Mouse (Mus musculus): ENCODE data around the gene Larp1. TPM values are rescaled to one million over a fixed set of nuclear protein-coding genes. Genes with fewer than 3 reads are reported as not detected.

Gene Larp1
- total RNA-seq, 1 experiment from 2014 or later: 26.3 TPM

DNA sequence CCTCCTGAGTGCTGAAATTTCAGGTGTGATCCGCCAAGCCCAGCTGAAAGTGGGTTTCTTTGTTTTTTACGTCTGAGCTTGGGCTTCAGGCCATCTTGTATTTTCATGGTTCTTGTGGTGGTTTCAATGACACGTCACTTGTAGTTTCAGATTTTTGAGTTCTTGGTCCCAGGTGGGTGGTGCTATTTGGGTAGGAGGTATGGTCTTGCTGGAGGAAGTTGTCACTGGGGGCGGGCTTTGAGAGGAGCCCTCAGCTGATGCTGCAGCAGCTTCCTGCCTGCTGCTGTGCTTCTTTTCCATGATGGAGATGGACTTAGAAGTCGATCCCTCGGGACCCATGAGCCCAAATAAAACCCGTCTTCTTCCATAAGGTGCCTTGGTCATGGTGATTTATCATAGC lies 22.0 kb upstream of the Larp1 start:
- ATAC-seq (replicated peaks; ENCODE audit: insufficient number of reproducible peaks, low FRiP score, low TSS enrichment, poor library complexity, severe bottlenecking): no peak

- no peak for ATAC-seq (replicated peaks; ENCODE audit: insufficient number of reproducible peaks, low FRiP score, low TSS enrichment, poor library complexity, severe bottlenecking)
Measured at GRCm38 (mm10) chr11:57998168-57998567, 10.7 kb upstream of the Larp1 start.

DNA sequence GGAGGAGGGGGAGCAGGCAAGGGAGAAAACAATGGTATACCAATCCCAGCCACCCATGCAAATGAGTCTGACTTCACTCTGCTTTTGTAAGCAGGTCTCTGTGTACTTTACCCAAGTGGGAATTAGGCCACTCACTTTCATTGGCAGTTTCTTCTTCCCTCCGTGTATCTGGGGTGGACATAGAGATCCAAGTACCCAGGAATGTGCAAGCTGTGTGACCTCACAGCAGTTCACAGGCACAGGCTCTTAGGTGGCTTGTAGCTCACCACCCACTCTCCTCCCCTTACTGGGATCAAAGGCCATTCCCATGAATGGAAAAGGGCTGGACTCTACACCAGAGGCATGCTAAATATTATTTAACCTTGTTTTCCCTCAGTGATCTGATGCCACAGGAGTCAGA lies 10.0 kb upstream of the Larp1 start:
- ATAC-seq (replicated peaks; ENCODE audit: insufficient number of reproducible peaks, low FRiP score, low TSS enrichment, poor library complexity, severe bottlenecking): no peak

DNA sequence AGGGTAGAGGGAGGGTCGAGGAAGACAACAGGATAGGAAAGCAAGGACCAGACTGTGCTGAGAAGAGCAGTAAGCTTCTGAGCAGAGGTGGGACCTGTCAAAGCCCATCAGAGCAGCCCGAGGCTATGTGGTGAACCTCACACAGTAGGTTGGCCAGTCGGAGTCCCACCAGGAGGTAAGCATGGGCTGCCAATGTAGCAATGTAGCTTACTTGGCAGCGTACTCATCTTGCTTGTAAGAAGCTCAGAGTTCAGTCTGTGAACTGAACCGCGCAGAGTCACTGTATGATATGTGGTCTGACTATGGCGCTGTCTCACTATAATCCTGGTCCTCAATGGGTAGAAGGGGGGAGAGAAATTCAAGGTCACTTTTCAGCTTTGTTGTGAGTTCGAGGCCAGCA lies 5.7 kb upstream of the Larp1 start:
- no peak for ATAC-seq (replicated peaks; ENCODE audit: insufficient number of reproducible peaks, low FRiP score, low TSS enrichment, poor library complexity, severe bottlenecking)

DNA sequence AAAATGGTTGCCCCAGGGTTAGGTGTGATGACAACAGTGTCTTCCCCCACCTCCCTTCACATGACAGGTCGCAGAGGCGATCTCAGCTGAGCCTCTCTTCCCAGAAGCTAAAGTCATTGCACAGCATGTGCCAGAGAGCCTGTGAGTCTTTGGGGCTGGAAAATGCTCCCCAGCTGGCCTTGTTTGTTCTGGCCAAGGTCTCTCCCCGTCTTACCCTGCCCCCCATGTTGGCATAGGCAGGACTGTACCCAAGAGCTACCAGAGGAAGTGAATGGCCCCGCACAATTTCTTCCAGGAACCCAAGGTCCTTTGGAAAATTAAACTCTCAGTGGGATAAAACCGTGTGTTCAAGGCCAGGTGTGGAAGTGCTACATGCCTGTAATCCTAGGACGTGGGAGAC lies 5.1 kb upstream of the Larp1 start:
- ATAC-seq (replicated peaks; ENCODE audit: insufficient number of reproducible peaks, low FRiP score, low TSS enrichment, poor library complexity, severe bottlenecking): no peak

- no peak for ATAC-seq (replicated peaks; ENCODE audit: insufficient number of reproducible peaks, low FRiP score, low TSS enrichment, poor library complexity, severe bottlenecking)
Measured at GRCm38 (mm10) chr11:58005110-58005509, 3.8 kb upstream of the Larp1 start.

- no peak for ATAC-seq (replicated peaks; ENCODE audit: insufficient number of reproducible peaks, low FRiP score, low TSS enrichment, poor library complexity, severe bottlenecking)
Measured at GRCm38 (mm10) chr11:58008013-58008412, 851 bp upstream of the Larp1 start.

GRCm38 (mm10) chr11:58008437-58009050 lies 320 bp upstream of the Larp1 start:
- peak; percentile 83 for ATAC-seq (replicated peaks; ENCODE audit: insufficient number of reproducible peaks, low FRiP score, low TSS enrichment, poor library complexity, severe bottlenecking)

DNA sequence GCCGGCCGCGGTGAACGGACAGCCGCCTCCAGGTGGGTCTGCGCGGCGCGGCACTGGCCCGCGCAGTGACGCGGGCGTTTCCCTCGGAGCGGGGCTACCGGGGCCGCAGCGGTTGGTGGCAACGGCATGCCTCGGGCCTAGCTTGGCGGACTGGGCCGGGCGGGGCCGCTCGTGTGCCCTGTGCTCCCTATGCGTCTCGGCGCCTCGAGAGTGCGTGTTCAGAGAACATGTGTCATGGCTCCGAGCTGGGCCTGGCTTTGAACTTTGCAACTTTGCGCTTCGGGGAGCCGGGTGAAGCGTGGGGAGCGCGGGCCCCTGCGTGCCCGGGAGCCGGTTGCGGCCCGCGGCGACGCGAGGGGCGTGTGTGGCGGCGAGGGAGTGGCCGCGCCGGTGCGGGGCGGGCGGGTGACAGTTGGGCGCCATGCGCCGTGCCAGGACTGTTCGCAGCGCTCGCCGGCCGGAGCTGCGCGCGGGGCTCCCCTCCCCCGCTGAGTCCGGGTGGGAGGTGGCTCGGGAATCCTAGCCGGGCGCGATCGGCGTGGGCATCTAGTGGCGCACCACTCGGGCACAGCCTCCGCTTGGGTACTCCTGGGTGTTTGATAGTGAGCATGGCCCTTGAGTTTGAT lies 765 bp downstream of the Larp1 start:
- peak; percentile 36; the same call in 1 of the 2 replicates for ATAC-seq (replicated peaks; ENCODE audit: insufficient number of reproducible peaks, low FRiP score, low TSS enrichment, poor library complexity, severe bottlenecking)

DNA sequence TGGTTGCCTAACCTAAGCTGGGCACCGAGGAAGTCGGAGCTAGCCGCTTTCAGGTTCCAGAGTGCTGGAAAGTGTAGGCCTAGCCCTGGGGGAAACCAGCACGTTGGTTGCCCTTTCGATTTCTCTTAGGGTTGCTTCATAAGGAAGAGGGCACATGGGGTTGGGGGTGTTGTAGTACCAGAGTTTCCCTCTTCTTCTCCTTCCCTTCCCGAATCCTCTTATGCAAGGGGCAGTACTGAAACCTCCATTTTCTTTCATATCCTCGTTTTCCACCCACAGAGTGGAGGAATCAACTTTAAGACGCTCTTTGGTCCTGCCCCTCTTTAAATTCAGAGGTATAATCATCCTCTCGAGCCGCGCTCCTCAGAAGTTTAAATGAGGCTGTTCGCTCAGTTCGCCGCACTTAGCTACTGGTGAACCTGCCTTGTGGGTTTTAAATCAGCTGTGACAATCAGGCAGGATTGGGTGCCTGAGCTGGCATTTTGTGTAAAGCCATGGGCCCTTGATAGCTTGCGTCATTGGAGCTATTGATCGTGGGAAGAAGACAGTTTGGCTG lies 1.4 kb downstream of the Larp1 start:
- peak; percentile 74 for ATAC-seq (replicated peaks; ENCODE audit: insufficient number of reproducible peaks, low FRiP score, low TSS enrichment, poor library complexity, severe bottlenecking)

GRCm38 (mm10) chr11:58010930-58011329 lies 2.1 kb downstream of the Larp1 start:
- no peak for ATAC-seq (replicated peaks; ENCODE audit: insufficient number of reproducible peaks, low FRiP score, low TSS enrichment, poor library complexity, severe bottlenecking)

- ATAC-seq (replicated peaks; ENCODE audit: insufficient number of reproducible peaks, low FRiP score, low TSS enrichment, poor library complexity, severe bottlenecking): no peak
Measured at GRCm38 (mm10) chr11:58011813-58012212, 2.9 kb downstream of the Larp1 start.

DNA sequence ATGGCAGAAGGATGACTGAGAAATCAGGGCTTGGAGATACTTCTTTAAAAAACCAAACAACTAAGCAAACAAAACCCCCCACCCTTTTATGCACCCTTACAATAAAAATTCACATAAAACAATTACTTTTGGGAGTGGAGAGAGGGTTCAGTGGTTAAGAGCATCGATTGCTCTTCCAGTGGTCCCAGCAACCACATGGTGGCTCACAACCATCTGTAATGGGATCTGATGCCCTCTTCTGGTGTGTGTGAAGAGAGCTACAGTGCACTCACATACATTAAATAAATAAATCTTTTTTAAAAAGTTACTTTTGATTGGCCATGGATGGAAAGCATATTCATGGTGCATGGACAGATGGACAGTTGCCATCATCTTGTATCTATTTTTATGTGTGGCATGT lies 3.8 kb downstream of the Larp1 start:
- no peak for ATAC-seq (replicated peaks; ENCODE audit: insufficient number of reproducible peaks, low FRiP score, low TSS enrichment, poor library complexity, severe bottlenecking)

GRCm38 (mm10) chr11:58013100-58013499 lies 4.2 kb downstream of the Larp1 start:
- ATAC-seq (replicated peaks; ENCODE audit: insufficient number of reproducible peaks, low FRiP score, low TSS enrichment, poor library complexity, severe bottlenecking): no peak

GRCm38 (mm10) chr11:58014604-58015003 lies 5.7 kb downstream of the Larp1 start:
- no peak for ATAC-seq (replicated peaks; ENCODE audit: insufficient number of reproducible peaks, low FRiP score, low TSS enrichment, poor library complexity, severe bottlenecking)

GRCm38 (mm10) chr11:58015339-58015738 lies 6.5 kb downstream of the Larp1 start:
- ATAC-seq (replicated peaks; ENCODE audit: insufficient number of reproducible peaks, low FRiP score, low TSS enrichment, poor library complexity, severe bottlenecking): no peak

- no peak for ATAC-seq (replicated peaks; ENCODE audit: insufficient number of reproducible peaks, low FRiP score, low TSS enrichment, poor library complexity, severe bottlenecking)
Measured at GRCm38 (mm10) chr11:58016371-58016770, 7.5 kb downstream of the Larp1 start.

DNA sequence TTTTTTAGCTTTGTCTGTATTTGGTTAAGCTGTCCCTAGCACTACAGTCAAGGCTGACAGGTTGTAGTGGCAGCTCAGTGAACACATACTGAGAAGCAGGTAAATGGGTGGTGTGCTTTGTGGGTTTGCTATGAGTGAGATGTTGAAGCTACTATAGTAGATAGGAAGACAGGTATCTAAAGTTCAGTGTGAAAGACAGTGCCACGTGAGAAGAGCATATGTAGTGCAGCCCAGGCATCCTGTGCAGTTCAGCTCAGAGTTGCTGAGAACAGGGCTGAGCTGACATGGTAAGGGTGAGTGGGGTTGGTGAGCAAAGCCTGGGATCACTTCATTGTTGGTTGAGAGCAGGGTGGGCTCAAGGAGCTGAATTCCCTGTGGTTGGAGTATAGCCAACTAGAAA lies 8.6 kb downstream of the Larp1 start:
- no peak for ATAC-seq (replicated peaks; ENCODE audit: insufficient number of reproducible peaks, low FRiP score, low TSS enrichment, poor library complexity, severe bottlenecking)

- ATAC-seq (replicated peaks; ENCODE audit: insufficient number of reproducible peaks, low FRiP score, low TSS enrichment, poor library complexity, severe bottlenecking): no peak
Measured at GRCm38 (mm10) chr11:58018287-58018686, 9.4 kb downstream of the Larp1 start.

DNA sequence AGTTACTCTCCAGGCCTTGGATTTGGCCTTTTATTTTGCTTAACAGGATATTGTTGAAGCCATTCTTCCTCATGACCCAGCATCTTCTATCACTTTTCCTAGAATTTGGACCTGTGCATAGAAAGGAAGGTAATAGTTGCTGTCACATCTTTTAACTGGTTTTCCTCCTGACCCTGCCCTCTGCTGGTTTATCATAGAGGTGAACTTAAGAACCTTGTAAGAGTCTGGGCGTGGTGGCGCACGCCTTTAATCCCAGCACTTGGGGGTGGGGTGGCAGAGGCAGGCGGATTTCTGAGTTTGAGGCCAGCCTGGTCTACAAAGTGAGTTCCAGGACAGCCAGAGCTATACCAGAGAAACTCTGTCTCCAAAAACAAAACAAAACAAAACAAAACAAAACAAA lies 9.8 kb downstream of the Larp1 start:
- ATAC-seq (replicated peaks; ENCODE audit: insufficient number of reproducible peaks, low FRiP score, low TSS enrichment, poor library complexity, severe bottlenecking): no peak
